Mouse (Mus musculus) MEL (cell line): ENCODE measurements around the gene Mbip. TPM values are rescaled to one million over a fixed set of nuclear protein-coding genes. Genes with fewer than 3 reads are reported as not detected.

ENCODE experiments used
- DNase-seq: peaks from one replicate; pipeline ENCODE4 v3.0.0; 2011; ENCODE audit warnings: low read depth, low spot score
- H3K27ac ChIP-seq: 2 replicates; pipeline ENCODE4 v1.5.1; 2012; ENCODE audit warnings: low read depth, mild to moderate bottlenecking, control low read depth, low read length, moderate library complexity; ENCODE audit not compliant: control insufficient read depth
- H3K27me3 ChIP-seq, 2 experiments: fragments of 150-350 bp in 1 of 2; sonication (generic) in 1 of 2; 2 replicates each; pipeline ENCODE4 v1.6.1; 2012; ENCODE audit warnings: low read length in 2 of 2, mild to moderate bottlenecking in 2 of 2, improper control_type of control experiment in 1 of 2, moderate library complexity in 1 of 2; ENCODE audit not compliant: insufficient read depth in 2 of 2, control insufficient read depth in 1 of 2
- H3K36me3 ChIP-seq, 2 experiments: 2 replicates each; pipeline ENCODE4 v1.6.1; 2012 to 2014; ENCODE audit warnings: low read length in 2 of 2, improper control_type of control experiment in 1 of 2, inconsistent platforms in 1 of 2, mild to moderate bottlenecking in 1 of 2; ENCODE audit not compliant: insufficient read depth in 2 of 2, control insufficient read depth in 1 of 2
- H3K4me1 ChIP-seq, 2 experiments: fragments of 150-350 bp in 1 of 2; sonication (generic) in 1 of 2; 2 replicates each; pipeline ENCODE4 v1.6.1; 2012; ENCODE audit warnings: low read length in 2 of 2, improper control_type of control experiment in 1 of 2, mild to moderate bottlenecking in 1 of 2; ENCODE audit not compliant: insufficient read depth in 2 of 2, control insufficient read depth in 1 of 2
- H3K4me3 ChIP-seq, 2 experiments: fragments of 150-350 bp in 1 of 2; sonication (generic) in 1 of 2; 2 replicates each; pipeline ENCODE4 v1.5.1; 2012; ENCODE audit warnings: low read depth in 2 of 2, low read length in 2 of 2, mild to moderate bottlenecking in 2 of 2, moderate library complexity in 2 of 2, control low read depth in 1 of 2, improper control_type of control experiment in 1 of 2; ENCODE audit not compliant: control insufficient read depth in 1 of 2, insufficient read depth in 1 of 2
- H3K79me2 ChIP-seq: 2 replicates; pipeline ENCODE4 v1.6.1; 2012; ENCODE audit warnings: mild to moderate bottlenecking, low read length, moderate library complexity; ENCODE audit not compliant: control insufficient read depth, poor library complexity, insufficient read depth
- H3K9ac ChIP-seq: 2 replicates; pipeline ENCODE4 v1.6.1; 2012; ENCODE audit warnings: low read depth, mild to moderate bottlenecking, control low read depth, low read length, moderate library complexity; ENCODE audit not compliant: control insufficient read depth, poor library complexity, severe bottlenecking
- H3K9me3 ChIP-seq: fragments of 150-350 bp; sonication (generic); replicated peaks from 2 replicates; pipeline ENCODE4 v1.6.1; 2012; ENCODE audit warnings: mild to moderate bottlenecking, low read length, improper control_type of control experiment, moderate library complexity; ENCODE audit not compliant: insufficient read depth
- ELF1 ChIP-seq: IDR thresholded peaks from 2 replicates; pipeline ENCODE4 v1.6.1; 2014; ENCODE audit warnings: low read depth, mild to moderate bottlenecking, inconsistent platforms, low read length, improper control_type of control experiment, moderate library complexity
- ETS1 ChIP-seq: IDR thresholded peaks from 2 replicates; pipeline ENCODE4 v1.6.1; 2012; ENCODE audit warnings: low read depth, mild to moderate bottlenecking, inconsistent platforms, low read length, improper control_type of control experiment, moderate library complexity
- GABPA ChIP-seq: IDR thresholded peaks from 2 replicates; pipeline ENCODE4 v1.6.1; 2012; ENCODE audit warnings: low read depth, mild to moderate bottlenecking, inconsistent platforms, low read length, improper control_type of control experiment, moderate library complexity
- HCFC1 ChIP-seq: IDR thresholded peaks from 2 replicates; pipeline ENCODE4 v1.6.1; 2012; ENCODE audit warnings: low read depth, mild to moderate bottlenecking, inconsistent platforms, low read length, improper control_type of control experiment, moderate library complexity
- MAZ ChIP-seq: IDR thresholded peaks from 2 replicates; pipeline ENCODE4 v1.6.1; 2012; ENCODE audit warnings: low read depth, mild to moderate bottlenecking, inconsistent platforms, low read length, improper control_type of control experiment
- NRF1 ChIP-seq: IDR thresholded peaks from 2 replicates; pipeline ENCODE4 v1.6.1; 2014; ENCODE audit warnings: low read depth, mild to moderate bottlenecking, inconsistent platforms, low read length, improper control_type of control experiment, moderate library complexity; ENCODE audit not compliant: poor library complexity, insufficient read depth, severe bottlenecking
- POLR2A ChIP-seq, 2 experiments: IDR thresholded peaks; 2 replicates each; pipeline ENCODE4 v1.6.1; 2011 to 2012; ENCODE audit warnings: low read length in 2 of 2, mild to moderate bottlenecking in 2 of 2, control low read depth in 1 of 2, improper control_type of control experiment in 1 of 2, low read depth in 1 of 2, moderate library complexity in 1 of 2; ENCODE audit not compliant: control insufficient read depth in 1 of 2, insufficient read depth in 1 of 2, poor library complexity in 1 of 2
- POLR2AphosphoS2 ChIP-seq: IDR thresholded peaks from 2 replicates; pipeline ENCODE4 v1.6.1; 2011; ENCODE audit warnings: low read length, improper control_type of control experiment
- POLR2AphosphoS5 ChIP-seq: IDR thresholded peaks from 2 replicates; pipeline ENCODE4 v1.6.1; 2012; ENCODE audit warnings: low read depth, borderline replicate concordance, mild to moderate bottlenecking, inconsistent platforms, low read length, moderate library complexity, mixed read lengths
- SIN3A ChIP-seq: IDR thresholded peaks from 2 replicates; pipeline ENCODE4 v1.6.1; 2012; ENCODE audit warnings: low read length, improper control_type of control experiment, inconsistent platforms
- SMC3 ChIP-seq: IDR thresholded peaks from 2 replicates; pipeline ENCODE4 v1.6.1; 2011; ENCODE audit warnings: low read depth, low read length, improper control_type of control experiment
- TCF12 ChIP-seq: IDR thresholded peaks from 2 replicates; pipeline ENCODE4 v1.6.1; 2014; ENCODE audit warnings: low read depth, mild to moderate bottlenecking, inconsistent platforms, low read length, improper control_type of control experiment, moderate library complexity
- UBTF ChIP-seq: IDR thresholded peaks from 2 replicates; pipeline ENCODE4 v1.6.1; 2012; ENCODE audit warnings: low read depth, mild to moderate bottlenecking, inconsistent platforms, low read length, improper control_type of control experiment, moderate library complexity, borderline replicate concordance; ENCODE audit not compliant: insufficient read depth
- ZNF384 ChIP-seq: IDR thresholded peaks from 2 replicates; pipeline ENCODE4 v1.6.1; 2012; ENCODE audit warnings: low read depth, mild to moderate bottlenecking, inconsistent platforms, low read length, improper control_type of control experiment
- polyA plus RNA-seq, 2 experiments: library from polyadenylated mRNA; stranded (reverse) in 1 of 2; unstranded in 1 of 2; fragments of >175 nt in 1 of 2; fragments of >200 nt in 1 of 2; gene quantifications; 2 replicates each; pipeline versions ENCODE4 v1.2.1 to v1.2.4; 2012; ENCODE audit warnings: low replicate concordance in 2 of 2, low read depth in 1 of 2; ENCODE audit not compliant: insufficient read length in 2 of 2, insufficient read depth in 1 of 2, missing spikeins in 1 of 2
- total RNA-seq: library from RNA; depleted of rRNA; stranded (reverse); fragments of 300-350 nt; gene quantifications from 2 replicates; pipeline ENCODE4 v1.2.3, GENCODE M21; 2012

The Mbip gene
- total and polyA plus RNA-seq, 3 experiments: 10.7 to 17.9 TPM; not detected in 1

GRCm38 (mm10) chr12:56288548-56288947 lies 57.1 kb downstream of the Mbip start:
- TF ChIP-seq HCFC1: no peak
- no peak for TF ChIP-seq ETS1
- no peak for TF ChIP-seq ZNF384
- TF ChIP-seq ELF1: no peak
- no peak for TF ChIP-seq NRF1
- TF ChIP-seq MAZ: no peak
- Histone ChIP-seq H3K4me3 (no peak overlapping the region), H3K27ac (no peak overlapping the region), H3K79me2 (no peaks in the 10 kb centered on the region), H3K27me3 (peaks cover 0 to 2% of the 10 kb centered on the region in 2 experiments; a peak in 2 of 4 replicates), H3K9ac (no peak overlapping the region), H3K4me1 (no peaks in the 10 kb centered on the region), H3K9me3 (no peaks in the 10 kb centered on the region), H3K36me3 (no peaks in the 10 kb centered on the region)
- no peak for DNase-seq

GRCm38 (mm10) chr12:56286828-56287227 lies 58.9 kb downstream of the Mbip start:
- TF ChIP-seq POLR2AphosphoS2: no peak
- TF ChIP-seq GABPA: no peak
- TF ChIP-seq HCFC1: no peak
- no peak for TF ChIP-seq SMC3
- TF ChIP-seq TCF12: no peak
- no peak for TF ChIP-seq POLR2A (IDR thresholded peaks at IDR 0.05; ENCODE audit: control insufficient read depth in 1 of 2, insufficient read depth in 1 of 2, low read depth in 1 of 2, low read length in 2 of 2, poor library complexity in 1 of 2)
- DNase-seq: no peak
- H3K27me3 ChIP-seq: no peaks in the 10 kb centered on the region
- no peak overlapping the region for H3K4me3 ChIP-seq
- no peaks in the 10 kb centered on the region for H3K79me2 ChIP-seq
- H3K9me3 ChIP-seq: no peaks in the 10 kb centered on the region
- no peaks in the 10 kb centered on the region for H3K36me3 ChIP-seq
- H3K4me1 ChIP-seq: no peaks in the 10 kb centered on the region
- H3K9ac ChIP-seq: no peak overlapping the region
- H3K27ac ChIP-seq: no peak overlapping the region

GRCm38 (mm10) chr12:56284210-56284609 lies 61.5 kb downstream of the Mbip start:
- TF ChIP-seq SIN3A (no peak), UBTF (no peak), SMC3 (no peak), POLR2AphosphoS5 (no peak)
- no peaks in the 10 kb centered on the region for H3K27me3 ChIP-seq
- no peaks in the 10 kb centered on the region for H3K36me3 ChIP-seq
- no peak for DNase-seq
- no peak overlapping the region for H3K4me3 ChIP-seq
- no peaks in the 10 kb centered on the region for H3K9me3 ChIP-seq
- no peak overlapping the region for H3K9ac ChIP-seq
- H3K27ac ChIP-seq: no peak overlapping the region
- H3K4me1 ChIP-seq: no peaks in the 10 kb centered on the region
- H3K79me2 ChIP-seq: no peaks in the 10 kb centered on the region
